Mouse (Mus musculus) liver, postnatal 0 days (tissue): Measurements from ENCODE around the gene Zfp518b.

Experiments
- CTCF ChIP-seq: sonication (generic); IDR thresholded peaks from 2 replicates; pipeline ENCODE4 v1.5.1; 2016; ENCODE audit warnings: antibody characterized with exemption, low read depth
- EP300 ChIP-seq: IDR thresholded peaks from 2 replicates; pipeline ENCODE4 v1.6.1; 2016; ENCODE audit warnings: antibody characterized with exemption, low read depth, mild to moderate bottlenecking

DNA sequence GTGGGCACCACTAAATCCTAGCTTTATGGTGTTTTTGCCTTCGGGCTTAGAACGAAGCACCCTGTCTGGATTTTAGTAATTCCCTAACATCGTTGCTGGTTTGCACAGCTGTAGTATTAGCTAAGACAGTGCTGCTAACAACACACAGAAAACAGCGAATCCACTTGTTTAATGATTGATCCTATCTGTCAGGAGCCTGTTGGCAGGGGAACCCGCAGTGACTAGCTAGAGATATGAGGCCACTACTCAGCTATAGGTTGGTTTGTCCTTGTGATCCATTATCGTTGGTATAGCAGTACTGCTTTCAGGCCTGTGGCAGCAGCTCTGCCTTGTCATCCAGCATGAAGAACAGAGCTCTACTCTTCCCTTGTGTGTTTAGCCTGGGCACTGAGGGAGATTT, 8.2 kb upstream of the Zfp518b start:
- TF ChIP-seq CTCF (no peak), EP300 (no peak)
